Mouse (Mus musculus): Measurements from ENCODE around the gene Stx18.

GRCm38 (mm10) chr5:38159634-38160413, 121.3 kb downstream of the Stx18 start, which contains the start of gene Nsg1:
- no peak for TF ChIP-seq CTCF (IDR thresholded peaks at IDR 0.05; ENCODE audit: extremely low read depth, insufficient read depth, insufficient read length, insufficient replicate concordance)
- no peak for TF ChIP-seq POLR2A (IDR thresholded peaks at IDR 0.05; ENCODE audit: low read depth, low read length)

Measured in spleen, adult 2 months (tissue).